Mouse (Mus musculus) embryo, embryonic 10.5 days (tissue): ENCODE measurements around the gene Gm10719.
"Not testable (repeated sequence)": the region's sequence is repeated elsewhere in the genome, so short reads cannot be mapped to it uniquely, and the experiment has no call there.

Source experiments
- DNase-seq: peaks from one replicate; pipeline ENCODE4 v3.0.0-alpha.2; 2015; ENCODE audit warnings: low spot score

Gm10719 gene

DNA sequence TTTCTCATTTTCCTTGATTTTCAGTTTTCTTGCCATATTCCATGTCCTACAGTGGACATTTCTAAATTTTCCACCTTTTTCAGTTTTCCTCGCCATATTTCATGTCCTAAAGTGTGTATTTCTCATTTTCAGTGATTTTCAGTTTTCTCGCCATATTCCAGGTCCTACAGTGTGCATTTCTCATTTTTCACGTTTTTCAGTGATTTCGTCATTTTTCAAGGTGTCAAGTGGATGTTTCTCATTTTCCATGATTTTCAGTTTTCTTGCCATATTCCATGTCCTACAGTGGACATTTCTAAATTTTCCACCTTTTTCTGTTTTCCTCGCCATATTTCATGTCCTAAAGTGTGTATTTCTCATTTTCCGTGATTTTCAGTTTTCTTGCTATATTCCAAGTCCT lies 8.4 kb downstream of the Gm10719 start:
- DNase-seq, result not testable (repeated sequence)

DNA sequence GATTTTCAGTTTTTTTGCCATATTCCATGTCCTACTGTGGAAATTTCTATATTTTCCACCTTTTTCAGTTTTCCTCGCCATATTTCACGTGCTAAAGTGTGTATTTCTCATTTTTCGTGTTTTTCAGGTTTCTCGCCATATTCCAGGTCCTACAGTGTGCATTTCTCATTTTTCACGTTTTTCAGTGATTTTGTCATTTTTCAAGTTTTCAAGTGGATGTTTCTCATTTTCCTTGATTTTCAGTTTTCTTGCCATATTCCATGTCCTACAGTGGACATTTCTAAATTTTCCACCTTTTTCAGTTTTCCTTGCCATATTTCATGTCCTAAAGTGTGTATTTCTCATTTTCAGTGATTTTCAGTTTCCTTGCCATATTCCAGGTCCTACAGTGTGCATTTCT lies 8.9 kb downstream of the Gm10719 start:
- not testable (repeated sequence) for DNase-seq

GRCm38 (mm10) chr9:3026741-3027140 lies 9.5 kb downstream of the Gm10719 start:
- not testable (repeated sequence) for DNase-seq

- peak; percentile 70 for DNase-seq
These were observed 10.0 kb downstream of the Gm10719 start for GRCm38 (mm10) chr9:3027200-3027599.

DNA sequence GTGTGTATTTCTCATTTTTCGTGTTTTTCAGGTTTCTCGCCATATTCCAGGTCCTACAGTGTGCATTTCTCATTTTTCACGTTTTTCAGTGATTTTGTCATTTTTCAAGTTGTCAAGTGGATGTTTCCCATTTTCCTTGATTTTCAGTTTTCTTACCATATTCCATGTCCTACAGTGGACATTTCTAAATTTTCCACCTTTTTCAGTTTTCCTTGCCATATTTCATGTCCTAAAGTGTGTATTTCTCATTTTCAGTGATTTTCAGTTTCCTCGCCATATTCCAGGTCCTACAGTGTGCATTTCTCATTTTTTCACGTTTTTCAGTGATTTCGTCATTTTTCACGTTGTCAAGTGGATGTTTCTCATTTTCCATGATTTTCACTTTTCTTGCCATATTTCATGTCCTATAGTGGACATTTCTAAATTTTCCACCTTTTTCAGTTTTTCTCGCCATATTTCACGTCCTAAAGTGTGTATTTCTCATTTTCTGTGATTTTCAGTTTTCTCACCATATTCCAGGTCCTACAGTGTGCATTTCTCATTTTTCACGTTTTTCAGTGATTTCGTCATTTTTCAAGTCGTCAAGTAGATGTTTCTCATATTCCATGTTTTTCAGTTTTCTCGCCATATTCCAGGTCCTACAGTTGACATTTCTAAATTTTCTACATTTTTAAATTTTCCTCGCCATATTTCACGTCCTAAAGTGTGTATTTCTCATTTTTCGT lies 12.2 kb downstream of the Gm10719 start:
- DNase-seq, result not testable (repeated sequence)

GRCm38 (mm10) chr9:3030677-3031318 lies 13.6 kb downstream of the Gm10719 start:
- peak; percentile 94 for DNase-seq

GRCm38 (mm10) chr9:3034299-3034698 lies 17.1 kb downstream of the Gm10719 start, which contains the start of gene Gm17535:
Gm17535 (plus strand) TSS chr9:3034599.
- not testable (repeated sequence) for DNase-seq

GRCm38 (mm10) chr9:3036577-3036976 lies 19.4 kb downstream of the Gm10719 start, which contains the start of gene Gm10715:
Gm10715 (plus strand) TSS chr9:3036877.
- not testable (repeated sequence) for DNase-seq

DNA sequence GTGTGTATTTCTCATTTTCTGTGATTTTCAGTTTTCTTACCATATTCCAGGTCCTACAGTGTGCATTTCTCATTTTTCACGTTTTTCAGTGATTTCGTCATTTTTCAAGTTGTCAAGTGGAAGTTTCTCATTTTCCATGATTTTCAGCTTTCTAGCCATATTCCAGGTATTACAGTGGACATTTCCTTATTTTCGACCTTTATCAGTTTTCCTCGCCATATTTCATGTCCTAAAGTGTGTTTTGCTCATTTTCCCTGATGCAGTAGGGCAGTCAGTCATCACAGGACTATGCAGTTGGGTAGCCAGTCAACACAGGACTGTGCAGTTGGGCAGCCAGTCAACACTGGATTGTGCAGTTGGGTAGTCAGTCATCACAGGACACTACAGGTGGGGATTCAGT lies 21.0 kb downstream of the Gm10719 start:
- peak; percentile 10 for DNase-seq
